Mouse (Mus musculus) urinary bladder, adult 18-20 months (tissue): ENCODE measurements around the gene D230025D16Rik.
"Not testable (repeated sequence)": the region's sequence is repeated elsewhere in the genome, so short reads cannot be mapped to it uniquely, and the experiment has no call there.

Experiments used
- DNase-seq, 2 experiments: peaks; one replicate each; pipeline ENCODE4 v3.0.0; 2022; ENCODE audit warnings: low spot score in 2 of 2, mixed read lengths in 2 of 2

D230025D16Rik gene

DNA sequence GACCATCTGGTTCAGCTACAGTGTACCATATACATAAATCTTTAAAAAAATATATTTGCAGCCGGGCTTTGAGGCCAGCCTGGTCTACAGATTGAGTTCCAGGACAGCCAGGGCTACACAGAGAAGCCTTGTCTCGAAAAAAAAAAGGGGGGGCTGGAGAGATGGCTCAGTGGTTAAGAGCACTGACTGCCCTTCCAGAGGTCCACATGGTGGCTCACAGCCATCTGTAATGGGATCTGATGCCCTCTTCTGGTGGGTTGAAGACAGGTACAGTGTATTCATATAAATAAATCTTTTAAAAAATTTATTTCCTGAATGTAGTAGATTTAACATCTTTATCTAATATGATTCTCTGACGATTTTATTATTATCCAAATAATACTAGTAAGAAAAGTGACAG, 66.9 kb downstream of the D230025D16Rik start:
- DNase-seq, result not testable (repeated sequence)

DNA sequence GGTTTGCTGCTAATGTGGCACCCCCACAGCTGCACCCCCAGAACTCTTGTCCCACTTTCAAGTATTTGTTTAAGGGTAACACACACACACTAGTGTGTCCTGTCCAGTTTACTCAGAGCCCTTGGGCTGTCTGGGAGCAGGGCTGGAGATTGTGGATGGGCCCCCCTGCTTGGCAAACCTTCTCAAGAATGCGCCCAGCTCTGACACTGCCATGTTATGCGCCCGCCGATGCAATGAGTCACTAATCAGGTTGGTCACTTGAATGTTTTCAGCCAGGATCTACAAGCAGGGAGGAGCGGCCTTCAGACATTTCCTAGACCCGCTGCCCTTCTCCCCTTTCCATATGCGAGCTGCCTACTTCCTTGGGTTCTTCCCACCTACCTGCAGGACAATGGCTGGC, 67.5 kb downstream of the D230025D16Rik start:
- DNase-seq, result no peak

DNA sequence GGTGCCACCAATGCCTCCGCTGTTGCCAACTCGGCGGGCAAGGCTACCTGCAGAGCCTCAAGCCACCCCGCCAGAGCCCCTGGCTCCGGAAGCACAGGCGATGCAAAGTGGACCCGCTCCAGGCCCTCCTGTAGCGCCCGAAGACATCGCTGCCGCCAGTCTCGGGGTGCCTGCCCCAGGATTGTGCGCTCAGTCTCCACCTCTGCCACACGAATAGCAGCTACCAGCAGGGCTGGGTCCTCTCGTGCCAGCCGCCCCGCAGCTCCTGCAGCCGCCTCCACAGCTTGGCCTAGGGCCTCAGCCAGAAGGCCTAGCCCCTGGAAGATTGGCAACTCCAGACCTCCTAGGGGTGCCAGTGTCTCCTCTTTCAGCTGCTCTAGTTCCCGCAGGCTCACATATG, 68.5 kb downstream of the D230025D16Rik start:
- DNase-seq, result no peak

DNA sequence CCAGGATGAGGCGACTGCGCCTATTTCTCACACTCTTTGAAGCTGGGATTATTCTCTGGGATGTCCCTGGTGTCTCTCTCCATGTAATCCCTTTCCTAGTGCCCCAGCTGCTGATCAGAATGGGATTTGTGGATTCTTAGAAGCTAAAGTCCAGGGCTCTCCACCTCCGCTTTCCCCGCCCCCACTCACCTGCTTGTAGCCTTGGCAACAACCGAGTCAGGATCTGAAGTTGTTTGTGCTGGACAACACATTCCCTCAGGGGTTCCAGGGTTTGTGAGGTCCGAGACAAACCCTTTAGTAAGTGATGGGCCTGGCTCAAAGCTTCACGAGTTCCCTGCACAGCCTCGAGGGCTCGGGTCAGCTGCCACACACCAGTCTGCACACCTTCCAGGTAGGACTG, 69.8 kb downstream of the D230025D16Rik start:
- DNase-seq, result no peak

DNA sequence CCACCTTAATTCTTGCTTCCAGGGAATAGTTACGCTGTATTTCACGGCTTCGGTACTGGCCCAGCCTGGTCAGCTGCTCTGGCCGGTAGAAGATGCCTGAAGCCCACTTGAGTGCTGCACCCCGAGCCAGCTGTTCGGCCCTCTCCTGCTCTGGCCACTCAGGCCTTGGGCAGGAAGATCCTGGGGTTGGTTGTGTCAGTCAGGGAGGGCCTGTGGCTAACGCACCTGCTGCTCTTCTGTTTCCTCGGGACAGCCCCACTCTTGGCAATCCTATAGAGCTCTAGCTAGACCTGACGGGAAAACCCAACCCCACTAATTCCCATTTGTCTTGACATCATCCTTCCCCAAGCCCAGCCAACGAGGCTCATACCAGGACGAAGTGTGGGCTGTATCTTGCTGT, 70.3 kb downstream of the D230025D16Rik start:
- DNase-seq, result no peak

DNA sequence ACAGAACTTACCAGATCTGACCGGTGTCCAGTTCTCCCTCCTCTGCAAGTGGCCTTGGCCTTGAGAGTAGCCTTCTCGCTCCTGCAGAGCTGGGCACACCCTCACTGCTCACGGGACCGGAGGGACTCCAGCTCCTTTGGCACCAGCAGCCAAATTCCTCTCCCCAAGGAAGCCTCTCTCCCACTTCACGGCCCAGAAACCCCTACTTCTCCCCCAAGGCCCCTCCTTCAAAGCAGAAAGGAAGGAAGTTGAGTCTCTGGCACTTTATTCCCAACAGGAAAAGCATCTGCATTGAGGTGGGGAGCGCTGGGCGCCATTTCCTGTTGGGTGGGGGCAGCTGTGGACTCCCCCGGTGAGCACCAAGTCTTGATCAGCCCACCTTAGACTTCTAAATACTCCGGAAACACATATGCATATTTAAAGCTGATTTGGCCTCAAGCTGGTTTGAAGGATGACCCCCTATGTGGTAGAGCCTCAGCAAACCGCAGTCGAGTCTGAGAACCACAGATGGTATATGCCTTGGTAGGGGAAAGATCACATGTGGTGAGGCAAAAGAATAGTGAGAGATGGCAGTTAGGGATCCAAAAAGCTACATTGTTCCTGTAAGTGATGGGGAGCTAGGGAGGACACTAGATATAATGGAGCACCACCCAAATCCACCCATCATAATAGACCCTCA, 71.1 kb downstream of the D230025D16Rik start, which contains the start of gene Exoc3l:
Gene Exoc3l, minus strand, starts transcription at position 207 of the 679 bp plus-strand sequence.
- no peak for DNase-seq

DNA sequence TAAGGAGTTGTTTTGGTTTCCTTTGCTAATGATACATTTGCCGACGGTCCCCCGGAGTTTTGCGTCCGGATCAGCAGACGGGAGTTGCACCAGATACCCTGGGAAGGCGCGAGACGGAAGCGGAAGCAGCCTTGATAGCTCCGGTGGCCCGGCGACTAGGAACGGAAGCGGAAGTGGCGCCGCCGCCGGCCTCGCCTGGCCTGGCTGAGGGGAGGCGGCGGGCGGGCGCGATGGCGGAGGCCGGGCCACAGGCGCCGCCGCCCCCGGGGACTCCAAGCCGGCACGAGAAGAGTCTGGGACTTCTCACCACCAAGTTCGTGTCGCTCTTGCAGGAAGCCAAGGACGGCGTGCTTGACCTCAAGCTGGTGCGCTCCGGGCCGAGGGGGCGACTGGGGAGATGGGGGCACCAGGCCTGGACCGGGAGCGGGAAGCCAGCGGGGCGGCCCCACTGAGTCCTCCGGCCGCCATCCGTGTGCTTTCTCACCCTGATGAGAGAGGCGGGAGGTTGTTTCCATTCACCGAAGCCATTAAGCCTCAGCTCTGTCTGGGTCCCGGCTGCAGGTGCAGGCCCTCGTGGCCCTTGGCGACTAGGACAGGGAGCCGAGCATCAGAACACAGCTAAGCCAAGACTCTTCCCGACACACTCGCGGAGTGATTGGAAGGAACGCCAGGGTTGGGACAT, 72.7 kb downstream of the D230025D16Rik start, which contains the start of gene E2f4:
Gene E2f4, plus strand, starts transcription at position 153 of the 682 bp plus-strand sequence.
- peak; percentile 78 to 89 for DNase-seq

GRCm38 (mm10) chr8:105298351-105299252, 73.7 kb downstream of the D230025D16Rik start:
- no peak for DNase-seq

GRCm38 (mm10) chr8:105299962-105300361, 75.0 kb downstream of the D230025D16Rik start:
- no peak for DNase-seq
